Mouse (Mus musculus): Measurements from ENCODE around the gene A730071L15Rik. TPM values are rescaled to one million over a fixed set of nuclear protein-coding genes. Genes with fewer than 3 reads are reported as not detected.

A730071L15Rik gene
- polyA plus RNA-seq, 1 experiment from 2014 or later = 0.37 TPM

- Histone ChIP-seq H3K4me1 (peaks cover 33% of the 10 kb centered on the region), H3K36me3 (peaks cover 12% of the 10 kb centered on the region), H3K27ac (replicated peaks) (no peak overlapping the region), H3K4me3 (replicated peaks) (no peak overlapping the region), H3K4me2 (no peak overlapping the region), H3K9me3 (replicated peaks) (no peaks in the 10 kb centered on the region), H3K9ac (replicated peaks) (no peak overlapping the region), H3K27me3 (replicated peaks) (no peaks in the 10 kb centered on the region)
- WGBS = 84% methylated on average over 3 of the region's 3 CpGs
- ATAC-seq (ENCODE audit: low FRiP score) = peak; percentile 51; the same call in 1 of the 2 replicates
Observed at GRCm38 (mm10) chr11:6187399-6187798, 12.4 kb upstream of the A730071L15Rik start.

DNA sequence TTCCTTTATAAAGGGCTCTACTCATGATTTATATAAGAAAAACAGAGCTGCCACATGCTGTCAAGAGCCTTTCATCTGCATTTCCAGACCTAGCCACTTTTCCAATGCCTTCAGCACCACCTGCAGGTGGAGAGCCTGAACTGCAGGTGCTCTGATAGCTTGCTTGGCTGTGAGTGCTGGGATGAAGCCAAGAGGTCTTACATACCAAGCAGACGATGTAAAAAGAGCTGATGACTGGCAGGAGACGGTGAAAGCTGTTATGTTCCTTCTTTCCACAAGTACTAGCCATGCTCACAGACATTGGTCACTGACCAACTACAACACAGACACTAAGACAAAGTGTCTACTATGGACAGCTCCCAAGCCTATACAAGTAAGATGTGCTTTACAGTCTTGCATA is 12.0 kb upstream of the A730071L15Rik start:
- H3K4me3 ChIP-seq (replicated peaks) = no peak overlapping the region
- ATAC-seq (ENCODE audit: low FRiP score) = peak; percentile 77
- H3K36me3 ChIP-seq = peaks cover 17% of the 10 kb centered on the region
- no peak overlapping the region for H3K9ac ChIP-seq (replicated peaks)
- no peaks in the 10 kb centered on the region for H3K27me3 ChIP-seq (replicated peaks)
- 3% methylated on average over 2 of the region's 2 CpGs for WGBS
- H3K4me1 ChIP-seq = peaks cover 30% of the 10 kb centered on the region
- H3K9me3 ChIP-seq (replicated peaks) = no peaks in the 10 kb centered on the region
- H3K27ac ChIP-seq (replicated peaks) = no peak overlapping the region
- no peak overlapping the region for H3K4me2 ChIP-seq

DNA sequence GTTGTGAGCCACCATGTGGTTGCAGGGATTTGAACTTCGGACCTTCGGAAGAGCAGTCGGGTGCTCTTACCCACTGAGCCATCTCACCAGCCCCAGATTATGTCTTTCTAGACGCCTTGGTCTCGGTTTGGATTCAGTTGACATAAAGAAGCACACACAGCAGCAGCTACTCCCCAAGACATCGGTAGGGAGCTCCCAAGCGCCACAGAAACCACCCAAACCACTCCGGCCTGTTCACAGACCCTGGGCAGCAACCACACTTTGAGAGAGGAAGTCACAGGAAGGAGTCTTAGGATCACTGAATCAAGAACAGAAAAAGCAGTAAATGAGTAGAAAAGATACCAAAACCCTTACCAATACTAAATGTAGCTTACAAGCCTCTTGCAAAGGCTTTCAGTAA is 3.0 kb upstream of the A730071L15Rik start:
- no peaks in the 10 kb centered on the region for H3K9me3 ChIP-seq (replicated peaks)
- H3K4me2 ChIP-seq = no peak overlapping the region
- no peak overlapping the region for H3K27ac ChIP-seq (replicated peaks)
- WGBS = 94% methylated on average over 8 of the region's 8 CpGs
- H3K4me3 ChIP-seq (replicated peaks) = no peak overlapping the region
- H3K27me3 ChIP-seq (replicated peaks) = no peaks in the 10 kb centered on the region
- H3K36me3 ChIP-seq = peaks cover 14% of the 10 kb centered on the region
- peaks cover 31% of the 10 kb centered on the region for H3K4me1 ChIP-seq
- no peak for ATAC-seq (ENCODE audit: low FRiP score)
- H3K9ac ChIP-seq (replicated peaks) = no peak overlapping the region

DNA sequence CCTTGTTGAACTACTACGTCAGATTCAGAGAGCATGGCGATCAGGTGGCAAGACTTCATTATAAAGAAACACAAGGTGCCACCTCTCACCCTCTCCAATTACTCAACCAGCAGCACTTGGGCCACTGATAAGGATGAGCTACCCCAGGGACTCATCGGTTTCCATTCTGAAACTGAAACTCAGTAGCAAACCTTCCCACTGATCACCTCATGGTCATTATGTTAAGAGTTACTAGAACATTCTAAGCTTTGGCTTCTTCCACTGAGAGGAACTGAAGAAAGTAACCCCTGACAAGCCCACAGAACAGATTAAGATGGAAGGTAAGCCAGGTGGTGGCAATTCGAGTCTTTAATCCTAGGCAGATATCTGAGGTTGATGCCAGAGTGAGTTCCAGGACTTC is 1.4 kb upstream of the A730071L15Rik start:
- H3K27me3 ChIP-seq (replicated peaks) = no peaks in the 10 kb centered on the region
- peak overlapping the region; percentile 80 for H3K4me2 ChIP-seq
- H3K9me3 ChIP-seq (replicated peaks) = no peaks in the 10 kb centered on the region
- peak overlapping the region; percentile 96; the same call in 1 of the 2 replicates for H3K4me3 ChIP-seq (replicated peaks)
- peaks cover 31% of the 10 kb centered on the region for H3K4me1 ChIP-seq
- ATAC-seq (ENCODE audit: low FRiP score) = no peak
- no peak overlapping the region for H3K9ac ChIP-seq (replicated peaks)
- no peak overlapping the region for H3K27ac ChIP-seq (replicated peaks)
- no peaks in the 10 kb centered on the region for H3K36me3 ChIP-seq
- WGBS = 92% methylated on average over 4 of the region's 4 CpGs

- under 1% methylated on average over 39 of the region's 39 CpGs for WGBS
- peak within 1 kb of the TSS; percentile 99 for H3K27ac ChIP-seq (replicated peaks)
- no peaks in the 10 kb centered on the region for H3K27me3 ChIP-seq (replicated peaks)
- H3K4me1 ChIP-seq = peaks cover 31% of the 10 kb centered on the region
- H3K9me3 ChIP-seq (replicated peaks) = no peaks in the 10 kb centered on the region
- H3K4me3 ChIP-seq (replicated peaks) = peak within 1 kb of the TSS; percentile 96
- no peaks in the 10 kb centered on the region for H3K36me3 ChIP-seq
- H3K9ac ChIP-seq (replicated peaks) = peak within 1 kb of the TSS; percentile 95
- peak; percentile 96 for ATAC-seq (ENCODE audit: low FRiP score)
- peak within 1 kb of the TSS; percentile 80 for H3K4me2 ChIP-seq
Observed at GRCm38 (mm10) chr11:6200087-6200569, 299 bp downstream of the A730071L15Rik start, which contains the start of gene Nudcd3. Gene Nudcd3 (minus strand): TSS chr11:6200415.

DNA sequence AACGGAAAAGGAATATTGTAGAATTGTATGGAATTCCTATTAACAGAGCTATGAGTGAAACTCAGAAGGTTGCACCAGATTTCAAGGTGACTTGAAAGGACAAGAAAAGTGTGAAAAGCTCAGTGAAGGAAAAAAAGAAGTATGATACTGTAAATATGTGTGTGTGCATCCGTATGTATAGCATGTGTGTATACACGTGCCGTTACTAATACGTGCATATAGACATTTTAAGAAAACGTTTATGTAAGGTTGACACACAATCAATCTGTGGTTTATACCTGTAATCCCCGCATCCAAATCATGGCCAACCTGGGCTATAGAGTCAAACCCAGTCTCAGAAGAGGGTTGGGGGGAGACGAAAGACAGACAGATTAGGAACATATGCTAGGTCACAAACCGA is 741 bp downstream of the A730071L15Rik start:
- H3K4me2 ChIP-seq = peak overlapping the region; percentile 80
- WGBS = 27% methylated on average over 9 of the region's 9 CpGs
- peak overlapping the region; percentile 99 for H3K27ac ChIP-seq (replicated peaks)
- no peaks in the 10 kb centered on the region for H3K36me3 ChIP-seq
- H3K27me3 ChIP-seq (replicated peaks) = no peaks in the 10 kb centered on the region
- peaks cover 31% of the 10 kb centered on the region for H3K4me1 ChIP-seq
- H3K4me3 ChIP-seq (replicated peaks) = peak overlapping the region; percentile 96
- peak; percentile 51; the same call in 1 of the 2 replicates for ATAC-seq (ENCODE audit: low FRiP score)
- H3K9ac ChIP-seq (replicated peaks) = peak overlapping the region; percentile 95
- H3K9me3 ChIP-seq (replicated peaks) = no peaks in the 10 kb centered on the region

DNA sequence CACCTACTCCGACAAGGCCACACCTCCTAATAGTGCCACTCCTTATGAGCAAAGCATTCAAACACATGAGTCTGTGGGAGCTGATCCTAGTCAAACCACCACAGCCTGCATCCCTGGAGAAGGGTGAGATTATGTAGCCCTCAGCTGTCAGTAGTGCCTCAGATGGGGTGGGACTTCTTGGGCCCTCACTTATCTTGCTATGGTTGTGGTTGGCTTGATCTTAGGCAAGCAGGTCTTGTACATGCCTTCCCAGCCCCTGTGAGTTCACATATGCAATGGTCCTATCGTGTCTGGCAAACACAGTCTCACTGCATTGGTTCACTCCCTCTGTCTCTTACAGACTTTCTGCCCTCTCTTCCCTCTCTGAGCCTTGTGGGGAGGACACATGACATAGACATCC is 7.3 kb downstream of the A730071L15Rik start:
- Histone ChIP-seq H3K4me3 (replicated peaks) (no peak overlapping the region), H3K4me2 (no peak overlapping the region), H3K4me1 (no peaks in the 10 kb centered on the region), H3K9me3 (replicated peaks) (no peaks in the 10 kb centered on the region), H3K27ac (replicated peaks) (no peak overlapping the region), H3K9ac (replicated peaks) (no peak overlapping the region), H3K36me3 (no peaks in the 10 kb centered on the region), H3K27me3 (replicated peaks) (no peaks in the 10 kb centered on the region)
- WGBS = 93% methylated on average over 2 of the region's 2 CpGs
- no peak for ATAC-seq (ENCODE audit: low FRiP score)

DNA sequence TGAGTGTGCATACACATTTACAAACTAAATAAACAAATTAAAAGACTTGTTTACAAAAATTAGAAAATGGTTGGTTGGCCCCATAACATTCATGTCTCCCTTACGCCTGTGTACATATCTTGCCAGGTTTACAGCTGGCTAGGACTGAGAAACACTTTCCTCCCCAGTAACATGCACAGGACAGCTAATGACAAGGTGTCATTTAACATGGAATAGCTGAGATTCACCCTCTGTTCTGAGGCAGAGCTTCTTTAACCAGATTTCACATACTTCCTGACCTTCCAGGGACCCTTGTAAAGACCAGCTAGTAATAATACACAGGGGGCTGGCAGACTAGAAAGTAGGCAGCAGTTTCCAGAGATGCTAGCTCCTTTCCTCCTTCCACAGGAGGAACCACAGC is 8.3 kb downstream of the A730071L15Rik start:
- no peaks in the 10 kb centered on the region for H3K9me3 ChIP-seq (replicated peaks)
- H3K4me2 ChIP-seq = no peak overlapping the region
- H3K4me1 ChIP-seq = no peaks in the 10 kb centered on the region
- H3K27ac ChIP-seq (replicated peaks) = no peak overlapping the region
- no peak for ATAC-seq (ENCODE audit: low FRiP score)
- no peaks in the 10 kb centered on the region for H3K27me3 ChIP-seq (replicated peaks)
- no peak overlapping the region for H3K4me3 ChIP-seq (replicated peaks)
- H3K9ac ChIP-seq (replicated peaks) = no peak overlapping the region
- 89% methylated on average over 1 of the region's 1 CpGs for WGBS
- no peaks in the 10 kb centered on the region for H3K36me3 ChIP-seq

GRCm38 (mm10) chr11:6216834-6217233 is 17.0 kb downstream of the A730071L15Rik start:
- Histone ChIP-seq H3K9me3 (replicated peaks) (no peaks in the 10 kb centered on the region), H3K9ac (replicated peaks) (no peak overlapping the region), H3K4me1 (no peaks in the 10 kb centered on the region), H3K27ac (replicated peaks) (no peak overlapping the region), H3K27me3 (replicated peaks) (no peaks in the 10 kb centered on the region), H3K36me3 (no peaks in the 10 kb centered on the region), H3K4me2 (no peak overlapping the region), H3K4me3 (replicated peaks) (no peak overlapping the region)
- ATAC-seq (ENCODE audit: low FRiP score) = no peak
- WGBS = 62% methylated on average over 3 of the region's 3 CpGs

DNA sequence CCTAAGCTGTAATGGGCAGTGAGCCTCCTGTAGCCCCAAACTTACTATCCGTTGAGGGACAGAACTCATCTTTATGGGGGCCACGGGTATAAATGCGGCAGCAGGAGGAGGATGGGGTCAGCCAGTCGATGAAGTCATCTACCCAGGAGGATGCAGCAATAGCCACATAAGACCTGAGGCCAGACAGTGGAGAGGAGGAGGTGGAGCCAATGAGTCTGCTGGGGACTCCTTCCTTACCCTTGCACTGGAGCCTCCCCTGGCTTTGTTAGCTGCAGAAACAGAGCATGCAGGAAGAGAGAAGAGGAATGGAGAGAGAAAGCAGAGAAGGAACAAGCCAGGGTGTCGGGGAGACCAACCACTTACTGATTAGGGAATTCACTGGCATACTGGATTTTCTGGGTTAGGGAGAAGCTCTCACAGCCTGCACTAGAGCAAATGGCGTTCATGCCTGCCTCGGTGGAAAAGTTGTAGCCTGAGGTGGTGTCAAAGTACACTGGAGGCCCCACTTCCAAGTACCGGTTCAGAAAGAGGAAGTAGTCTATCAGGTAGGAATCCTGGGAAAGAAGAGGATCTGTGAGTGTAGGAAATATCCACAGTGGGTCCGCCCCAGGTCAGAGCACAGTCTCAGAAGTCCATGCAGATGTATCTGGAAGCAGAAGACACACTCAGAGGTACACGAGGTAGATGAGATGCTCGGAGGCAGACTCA is 18.5 kb downstream of the A730071L15Rik start:
- no peaks in the 10 kb centered on the region for H3K9me3 ChIP-seq (replicated peaks)
- H3K9ac ChIP-seq (replicated peaks) = no peak overlapping the region
- H3K27me3 ChIP-seq (replicated peaks) = no peaks in the 10 kb centered on the region
- no peak overlapping the region for H3K4me2 ChIP-seq
- H3K36me3 ChIP-seq = no peaks in the 10 kb centered on the region
- ATAC-seq (ENCODE audit: low FRiP score) = no peak
- no peak overlapping the region for H3K27ac ChIP-seq (replicated peaks)
- WGBS = 83% methylated on average over 11 of the region's 11 CpGs
- no peaks in the 10 kb centered on the region for H3K4me1 ChIP-seq
- H3K4me3 ChIP-seq (replicated peaks) = no peak overlapping the region

GRCm38 (mm10) chr11:6219967-6220366 is 20.1 kb downstream of the A730071L15Rik start:
- H3K27ac ChIP-seq (replicated peaks) = no peak overlapping the region
- H3K9me3 ChIP-seq (replicated peaks) = no peaks in the 10 kb centered on the region
- no peak for ATAC-seq (ENCODE audit: low FRiP score)
- H3K4me3 ChIP-seq (replicated peaks) = no peak overlapping the region
- WGBS = 85% methylated on average over 6 of the region's 6 CpGs
- H3K4me1 ChIP-seq = no peaks in the 10 kb centered on the region
- no peak overlapping the region for H3K4me2 ChIP-seq
- H3K36me3 ChIP-seq = no peaks in the 10 kb centered on the region
- H3K9ac ChIP-seq (replicated peaks) = no peak overlapping the region
- H3K27me3 ChIP-seq (replicated peaks) = no peaks in the 10 kb centered on the region

DNA sequence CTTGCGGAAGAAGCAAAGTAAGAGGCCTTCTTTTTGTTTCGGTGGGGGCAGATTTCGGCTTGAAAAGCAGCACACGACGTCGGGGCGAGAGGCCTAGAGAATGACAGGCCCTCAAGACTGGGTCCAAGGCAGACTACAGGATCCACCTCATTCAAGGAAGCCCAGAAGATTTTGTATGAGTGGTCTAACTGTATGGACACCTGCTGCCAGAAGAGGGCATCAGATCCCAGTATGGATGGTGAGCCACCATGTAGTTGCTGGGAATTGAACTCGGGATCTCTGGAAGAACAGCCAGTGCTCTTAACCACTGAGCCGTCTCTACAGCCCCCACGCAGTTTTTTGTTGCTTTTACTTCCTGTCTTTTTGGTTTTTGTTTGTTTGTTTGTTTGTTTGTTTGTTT is 22.4 kb downstream of the A730071L15Rik start:
- WGBS = 92% methylated on average over 10 of the region's 10 CpGs
- Histone ChIP-seq H3K4me1 (no peaks in the 10 kb centered on the region), H3K4me3 (replicated peaks) (no peak overlapping the region), H3K9ac (replicated peaks) (no peak overlapping the region), H3K36me3 (no peaks in the 10 kb centered on the region), H3K9me3 (replicated peaks) (no peaks in the 10 kb centered on the region), H3K27me3 (replicated peaks) (no peaks in the 10 kb centered on the region), H3K27ac (replicated peaks) (no peak overlapping the region), H3K4me2 (no peak overlapping the region)
- no peak for ATAC-seq (ENCODE audit: low FRiP score)
